Comparison of ENCODE assay signal across 32 mouse cellular contexts in the genomic region with DNA sequence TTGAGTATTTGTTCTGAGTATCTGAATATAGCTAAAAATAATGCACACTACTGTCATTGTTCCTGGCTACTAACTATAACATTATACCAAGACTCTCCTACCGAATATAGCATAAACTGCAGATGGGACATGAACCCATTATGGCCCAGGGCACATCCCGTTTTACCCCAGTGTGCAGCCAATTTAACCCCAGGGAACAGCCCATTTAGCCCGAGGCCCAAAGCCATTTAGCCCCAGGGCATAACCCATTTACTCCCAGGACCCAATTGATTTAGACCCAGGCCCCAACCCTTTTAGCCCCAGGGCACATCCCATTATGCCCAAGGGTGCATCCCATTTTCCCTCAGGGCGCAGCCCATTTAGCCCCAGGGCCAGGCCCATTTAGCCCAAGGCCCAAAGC. TPM values are rescaled to one million over a fixed set of nuclear protein-coding genes. Genes with fewer than 3 reads are reported as not detected.
"Had no signal": no experiment of that assay in that cellular context is flagged by ENCODE, and none has a peak within 500 bp of the region (broad histone marks: within the 10 kb centered on the region; RNA-seq: fewer than 3 reads in every experiment).

No protein-coding gene starts in this region.

RNA-seq across cellular contexts. Expression of gene Vmn1r2, which starts 7.5 kb away (rescaled TPM):
- total RNA-seq: gastrocnemius, adult 18-20 months; gastrocnemius, adult 8-10 months; gastrocnemius, postnatal 14 days; gastrocnemius, postnatal 36 days; heart, adult 18-20 months; heart, adult 8-10 months; heart, postnatal 14 days; heart, postnatal 36 days; hematopoietic stem cell, adult 5-6 weeks; layer of hippocampus, adult 2 months; layer of hippocampus, postnatal 10 days; layer of hippocampus, postnatal 25 days; left cerebral cortex, adult 2 months; left cerebral cortex, postnatal 14 days; left cerebral cortex, postnatal 36 days had no signal
- polyA plus RNA-seq: gonadal fat pad, adult 2 months; heart, embryonic 11.5 days; heart, embryonic 13.5 days; heart, embryonic 15.5 days; heart, postnatal 0 days; hindbrain, embryonic 12.5 days; hindbrain, embryonic 14.5 days; hindbrain, embryonic 16.5 days; inflammation-experienced regulatory T-cells, adult 6 months; intestine, embryonic 15.5 days; intestine, postnatal 0 days; kidney, embryonic 14.5 days; kidney, embryonic 16.5 days; limb, embryonic 12.5 days; limb, embryonic 14.5 days; liver, embryonic 11.5 days; liver, embryonic 13.5 days had no signal

RNA-seq across cellular contexts. Expression of gene Vmn1r3, which starts 10.6 kb away (rescaled TPM):
- total RNA-seq: gastrocnemius, adult 18-20 months; gastrocnemius, adult 8-10 months; gastrocnemius, postnatal 14 days; gastrocnemius, postnatal 36 days; heart, adult 18-20 months; heart, adult 8-10 months; heart, postnatal 14 days; heart, postnatal 36 days; hematopoietic stem cell, adult 5-6 weeks; layer of hippocampus, adult 2 months; layer of hippocampus, postnatal 10 days; layer of hippocampus, postnatal 25 days; left cerebral cortex, adult 2 months; left cerebral cortex, postnatal 14 days; left cerebral cortex, postnatal 36 days had no signal
- polyA plus RNA-seq: gonadal fat pad, adult 2 months; heart, embryonic 11.5 days; heart, embryonic 13.5 days; heart, embryonic 15.5 days; heart, postnatal 0 days; hindbrain, embryonic 12.5 days; hindbrain, embryonic 14.5 days; hindbrain, embryonic 16.5 days; inflammation-experienced regulatory T-cells, adult 6 months; intestine, embryonic 15.5 days; intestine, postnatal 0 days; kidney, embryonic 14.5 days; kidney, embryonic 16.5 days; limb, embryonic 12.5 days; limb, embryonic 14.5 days; liver, embryonic 11.5 days; liver, embryonic 13.5 days had no signal
